Mouse (Mus musculus): ENCODE measurements around the gene Ubtd2.

Gene Ubtd2

DNA sequence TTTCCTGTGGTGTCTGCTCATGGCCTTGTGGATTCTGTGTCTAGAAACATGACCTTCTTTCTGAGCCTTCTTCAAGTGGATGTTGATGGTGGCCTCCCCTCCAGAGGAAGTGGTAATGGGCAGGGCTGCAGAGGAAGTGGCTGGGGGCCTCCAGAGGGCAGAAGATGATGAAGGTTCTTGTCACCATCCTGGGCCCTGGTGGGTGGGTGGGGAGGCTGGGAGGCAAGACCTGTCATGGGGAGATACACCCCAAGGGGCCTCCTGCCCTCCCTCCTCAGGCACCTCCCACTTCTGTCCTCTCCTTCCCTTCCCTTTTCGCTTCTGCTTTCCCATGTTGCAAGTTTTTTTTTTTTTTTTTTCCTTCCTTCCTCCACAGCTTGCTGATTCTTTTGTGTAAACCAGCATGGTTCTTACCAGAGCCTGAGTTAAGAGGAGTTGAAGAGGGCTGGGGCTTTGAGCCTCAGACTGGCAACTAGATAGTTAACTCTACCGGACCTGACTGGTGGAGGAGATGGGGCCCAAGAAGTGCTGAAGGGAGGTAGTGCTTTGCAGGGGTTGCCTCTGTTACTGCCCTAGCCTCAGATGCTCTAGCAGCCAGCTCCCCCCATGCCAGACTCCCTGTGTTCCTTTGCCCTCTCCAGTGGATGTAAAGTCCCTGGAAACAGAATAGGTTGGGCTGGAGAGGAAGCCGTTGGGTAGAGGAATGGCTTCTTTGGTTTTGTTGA is 87.7 kb downstream of the Ubtd2 start:
- CTCF ChIA-PET = interaction anchor here (0.6 to 1.3 kb wide), 6 partner anchors 9 to 416 kb away, joined by 3 to 9 read pairs (median 4); no protein-coding TSS in a partner anchor

DNA sequence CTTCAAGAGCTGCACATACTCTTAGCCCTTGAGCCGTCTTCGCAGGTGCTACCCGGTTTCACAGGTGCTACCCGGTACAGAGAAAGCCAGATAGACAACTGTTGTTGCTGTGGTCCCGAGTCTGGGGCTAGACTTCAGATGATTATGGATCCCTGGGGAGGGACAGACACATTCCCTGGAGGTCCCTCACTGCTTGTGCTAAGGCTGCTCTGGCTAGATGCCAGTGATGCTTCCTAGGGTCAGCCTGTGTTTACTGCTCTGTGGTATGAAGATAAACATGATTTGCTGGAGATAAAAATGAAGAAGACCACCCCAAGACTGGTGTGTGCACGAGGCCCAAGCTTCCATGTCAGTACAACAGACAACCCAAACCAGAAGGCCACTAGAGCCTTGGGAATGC is 88.9 kb downstream of the Ubtd2 start:
- CTCF ChIA-PET = interaction anchor here (0.6 kb wide), 1 partner anchor 18 kb away, joined by 4 read pairs; no protein-coding TSS in a partner anchor

DNA sequence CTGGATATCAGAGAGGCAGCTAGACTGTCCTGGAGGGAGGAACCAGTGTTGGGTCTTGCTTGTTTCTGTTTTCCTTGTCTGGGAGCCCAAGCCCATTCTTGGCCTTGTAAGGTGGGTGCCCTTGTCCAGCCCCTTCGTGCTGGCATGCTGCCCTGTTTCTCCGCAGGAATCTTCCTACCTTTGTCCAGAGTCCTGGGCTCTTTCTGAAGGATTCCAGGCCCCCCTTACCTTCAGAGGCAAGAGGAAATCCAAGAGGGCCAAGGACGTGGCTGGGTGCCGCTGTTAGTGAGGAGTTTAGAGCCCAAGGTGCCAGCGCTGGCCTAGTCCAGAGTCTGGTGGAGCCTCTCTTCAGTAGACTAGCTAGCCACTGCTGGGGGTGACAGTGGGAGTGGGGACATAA is 89.3 kb downstream of the Ubtd2 start:
- CTCF ChIA-PET = no interaction called here

DNA sequence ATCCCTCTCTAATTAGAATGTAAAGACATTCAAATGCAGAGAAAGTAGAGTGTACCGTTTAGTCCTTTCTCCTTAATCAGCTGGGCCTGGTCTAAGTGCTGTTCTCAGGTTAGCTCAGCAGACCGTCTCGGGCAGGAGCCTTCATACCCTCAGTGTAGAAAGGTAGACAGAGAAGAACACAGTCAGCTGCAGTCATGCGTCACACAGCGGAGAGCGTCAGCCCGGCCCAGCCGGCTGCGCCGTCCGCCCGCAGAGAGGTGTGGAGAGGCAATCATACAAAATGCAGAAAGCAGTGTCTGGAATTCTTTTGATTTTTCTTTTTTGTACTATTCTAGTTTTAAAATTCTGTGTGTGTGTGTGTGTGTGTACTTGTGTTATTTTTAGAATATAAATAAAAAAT is 90.4 kb downstream of the Ubtd2 start:
- CTCF ChIA-PET = no interaction called here

DNA sequence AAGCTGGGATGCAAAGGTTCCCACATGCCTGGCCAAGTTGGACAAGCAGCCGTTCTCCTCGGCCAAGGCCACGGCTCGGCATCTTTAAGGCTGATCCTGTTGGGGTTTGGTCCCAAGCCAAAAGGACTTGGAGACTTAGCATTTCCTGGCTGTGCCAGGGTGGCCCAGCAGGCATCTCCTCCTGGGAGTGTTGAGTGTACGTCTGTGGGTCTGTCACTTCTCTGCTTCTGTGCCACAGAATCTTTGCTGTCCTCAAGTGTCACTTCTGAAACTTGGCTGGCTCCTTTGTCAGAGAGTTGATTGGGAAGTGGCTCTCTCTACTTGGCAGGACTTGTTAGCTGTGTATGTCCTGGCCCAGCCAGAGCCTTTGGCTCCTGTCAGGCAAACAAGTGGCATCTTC is 91.3 kb downstream of the Ubtd2 start:
- CTCF ChIA-PET = interaction anchor here (0.6 kb wide), 1 partner anchor 9 kb away, joined by 4 read pairs; no protein-coding TSS in a partner anchor

DNA sequence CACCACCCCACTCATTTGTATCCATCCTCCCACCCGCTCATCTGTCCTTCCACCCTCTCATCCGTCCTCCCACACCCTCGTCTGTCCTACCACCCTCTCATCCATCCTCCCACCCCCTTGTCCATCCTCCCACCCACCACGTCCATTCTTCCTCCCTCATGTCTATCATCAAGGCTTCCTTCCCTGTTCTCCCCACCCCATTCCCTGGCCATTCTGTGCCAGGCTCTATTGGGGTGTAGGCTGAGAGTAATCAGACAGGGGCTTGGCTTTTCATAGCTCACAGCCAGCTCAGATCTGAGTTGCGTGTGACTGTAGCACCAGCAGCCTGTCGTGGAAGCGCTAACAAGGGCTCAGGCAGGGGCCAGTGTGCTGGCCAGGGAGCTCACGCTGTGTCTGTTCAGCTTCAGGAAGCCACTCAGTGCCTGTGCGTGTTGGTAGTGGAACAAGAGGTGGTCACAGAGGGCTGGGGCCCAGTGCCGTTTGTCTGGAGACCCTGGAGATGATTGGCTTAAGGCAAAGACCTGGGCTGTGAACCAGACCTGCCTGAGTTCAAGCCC is 92.3 kb downstream of the Ubtd2 start:
- CTCF ChIA-PET = no interaction called here

DNA sequence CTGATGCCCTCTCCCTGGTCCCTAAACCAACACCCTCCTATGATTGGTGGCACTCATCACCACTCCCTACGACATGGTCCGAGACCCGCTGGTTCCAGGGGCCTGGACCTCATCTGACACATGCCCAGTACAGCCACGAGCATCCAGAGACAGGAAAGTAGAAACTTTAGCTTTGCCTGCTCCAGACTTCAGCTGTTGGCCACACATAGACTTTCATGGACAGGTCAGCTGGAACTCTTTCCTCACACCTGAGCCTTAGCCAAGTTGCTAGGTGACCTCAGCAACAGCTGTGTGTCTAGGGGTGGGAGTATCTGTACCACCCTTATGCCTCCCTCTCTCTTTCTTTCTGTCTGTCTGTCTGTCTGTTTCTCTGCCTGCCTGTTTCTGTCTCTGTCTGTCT is 93.1 kb downstream of the Ubtd2 start:
- CTCF ChIA-PET = interaction anchor here (0.9 kb wide), 1 partner anchor 9 kb away, joined by 5 read pairs; no protein-coding TSS in a partner anchor

DNA sequence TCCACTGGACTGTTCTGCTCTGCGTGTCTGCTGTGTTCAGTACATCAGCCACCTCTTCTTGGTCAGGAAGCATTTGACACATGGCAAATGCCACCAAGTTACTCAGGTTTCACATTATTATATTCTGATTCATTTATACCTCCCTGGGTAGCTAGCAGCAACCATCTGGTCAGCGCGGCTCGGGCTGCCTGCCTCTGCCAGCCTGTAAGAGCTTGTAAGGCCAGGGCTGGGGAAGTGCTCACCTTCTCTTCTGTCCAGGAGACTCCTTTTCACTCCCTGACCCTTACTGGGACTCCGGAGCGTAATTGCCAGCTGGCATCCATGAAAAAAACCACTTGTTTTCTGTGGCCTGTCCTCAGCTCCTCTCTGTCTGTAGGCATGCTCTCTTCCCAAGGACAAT is 94.1 kb downstream of the Ubtd2 start:
- CTCF ChIA-PET = interaction anchor here (0.6 to 0.9 kb wide), 2 partner anchors 8 to 55 kb away, joined by 3 to 5 read pairs; no protein-coding TSS in a partner anchor

DNA sequence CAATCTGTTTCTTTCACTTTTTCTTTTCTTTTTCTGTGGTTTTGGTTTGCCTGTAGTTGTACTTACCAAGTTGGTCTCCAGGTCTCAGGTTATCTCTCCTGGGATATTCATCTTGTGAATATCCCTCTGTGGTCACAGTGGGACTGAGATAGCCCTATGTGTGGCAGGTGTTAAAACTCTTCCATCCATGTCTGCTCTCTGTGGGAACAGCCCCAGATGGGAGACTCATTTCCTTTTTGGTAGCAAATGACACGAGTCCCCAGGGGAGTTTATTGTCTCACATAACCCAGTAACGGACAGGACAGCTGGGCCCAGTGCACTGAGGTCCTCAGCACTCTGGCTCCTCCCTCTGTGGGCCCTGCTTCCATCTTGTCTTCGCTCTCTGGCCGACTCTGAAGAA is 94.9 kb downstream of the Ubtd2 start:
- CTCF ChIA-PET = no interaction called here

DNA sequence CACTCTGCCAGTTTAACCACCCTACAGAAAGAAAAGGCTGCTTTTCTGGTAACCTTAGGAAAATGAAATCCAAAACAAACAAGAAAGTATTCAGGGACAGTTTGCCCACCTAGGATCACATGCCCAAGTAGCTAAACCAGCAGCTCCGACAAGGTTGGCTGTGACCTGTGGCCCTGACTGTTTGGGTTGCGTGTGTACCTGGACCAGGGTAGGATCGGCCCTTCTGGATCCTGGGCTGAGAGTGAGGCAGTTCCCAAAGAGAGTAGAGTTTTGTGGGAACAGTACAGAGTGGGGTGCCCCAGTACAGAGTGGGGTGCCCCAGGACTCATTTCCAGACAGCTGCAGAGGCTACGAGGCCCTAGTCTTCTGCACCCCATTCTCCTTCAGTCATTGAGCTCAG is 95.9 kb downstream of the Ubtd2 start:
- CTCF ChIA-PET = no interaction called here

DNA sequence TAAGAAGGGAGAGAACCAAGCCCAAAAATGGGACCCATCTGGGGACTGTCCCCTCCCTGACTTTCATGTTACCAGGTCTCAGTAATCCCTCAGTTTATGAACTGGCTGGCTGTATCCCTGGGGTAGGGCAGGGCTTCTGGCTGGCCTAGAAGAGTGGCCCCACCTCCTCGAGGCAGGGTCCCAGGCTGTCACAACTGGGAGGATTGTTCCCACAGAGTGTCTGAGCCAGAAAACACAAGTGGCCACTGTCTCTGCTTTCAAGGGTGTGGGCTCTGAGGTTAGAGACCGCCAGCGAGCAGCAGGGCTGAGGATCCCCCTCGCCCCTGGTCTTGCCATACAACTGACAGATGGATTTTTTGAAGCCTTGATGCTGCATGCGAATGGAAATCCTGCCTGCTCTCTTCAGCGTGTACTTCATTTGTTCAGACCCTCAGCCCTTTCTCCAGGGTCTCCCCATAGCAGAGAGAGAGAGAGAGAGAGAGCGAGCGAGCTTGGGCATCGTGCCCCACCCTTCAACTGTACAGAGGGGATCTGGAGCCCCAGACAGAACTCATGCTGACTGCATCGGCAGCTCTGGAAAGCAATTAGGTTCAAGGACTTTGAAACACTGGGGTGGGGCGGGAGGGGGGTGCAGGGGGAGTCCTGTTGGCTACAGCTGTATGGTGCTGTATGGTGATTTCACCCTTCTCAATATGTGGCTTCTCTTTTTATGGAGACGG is 96.6 kb downstream of the Ubtd2 start:
- CTCF ChIA-PET = no interaction called here

DNA sequence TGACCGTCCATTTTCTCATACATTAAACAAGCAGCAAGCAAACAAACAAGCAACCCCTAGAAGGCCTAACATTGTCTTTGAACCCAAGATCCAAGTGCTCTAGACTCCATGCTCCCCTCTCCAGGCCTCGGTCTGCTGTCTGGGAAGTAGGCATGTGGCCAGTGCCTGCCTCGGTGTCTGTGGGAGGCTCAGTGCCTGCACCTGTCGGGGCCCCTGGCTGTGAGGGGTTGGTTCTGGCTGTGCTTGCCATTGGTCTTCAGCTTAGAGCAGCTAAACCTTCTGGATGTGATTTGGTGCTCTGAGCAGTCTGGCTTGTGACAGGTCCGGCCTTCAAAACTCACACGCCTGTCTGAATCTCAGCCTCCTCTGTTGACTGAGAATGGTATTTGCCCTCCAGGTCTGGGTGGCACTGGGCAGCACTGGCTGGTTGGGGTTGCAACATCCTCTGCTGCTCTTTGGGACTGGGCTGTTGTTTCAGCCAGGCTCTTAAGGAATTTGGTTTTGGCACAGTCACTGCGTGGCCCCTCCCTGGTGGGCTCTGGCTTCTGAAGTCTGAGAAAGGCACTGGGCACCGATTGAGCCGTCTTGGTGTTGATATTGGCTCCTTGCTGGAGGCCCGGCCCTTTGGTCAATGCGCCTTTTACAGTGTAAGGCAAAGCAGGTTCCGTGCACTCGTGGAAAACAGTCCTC is 97.4 kb downstream of the Ubtd2 start:
- CTCF ChIA-PET = no interaction called here

DNA sequence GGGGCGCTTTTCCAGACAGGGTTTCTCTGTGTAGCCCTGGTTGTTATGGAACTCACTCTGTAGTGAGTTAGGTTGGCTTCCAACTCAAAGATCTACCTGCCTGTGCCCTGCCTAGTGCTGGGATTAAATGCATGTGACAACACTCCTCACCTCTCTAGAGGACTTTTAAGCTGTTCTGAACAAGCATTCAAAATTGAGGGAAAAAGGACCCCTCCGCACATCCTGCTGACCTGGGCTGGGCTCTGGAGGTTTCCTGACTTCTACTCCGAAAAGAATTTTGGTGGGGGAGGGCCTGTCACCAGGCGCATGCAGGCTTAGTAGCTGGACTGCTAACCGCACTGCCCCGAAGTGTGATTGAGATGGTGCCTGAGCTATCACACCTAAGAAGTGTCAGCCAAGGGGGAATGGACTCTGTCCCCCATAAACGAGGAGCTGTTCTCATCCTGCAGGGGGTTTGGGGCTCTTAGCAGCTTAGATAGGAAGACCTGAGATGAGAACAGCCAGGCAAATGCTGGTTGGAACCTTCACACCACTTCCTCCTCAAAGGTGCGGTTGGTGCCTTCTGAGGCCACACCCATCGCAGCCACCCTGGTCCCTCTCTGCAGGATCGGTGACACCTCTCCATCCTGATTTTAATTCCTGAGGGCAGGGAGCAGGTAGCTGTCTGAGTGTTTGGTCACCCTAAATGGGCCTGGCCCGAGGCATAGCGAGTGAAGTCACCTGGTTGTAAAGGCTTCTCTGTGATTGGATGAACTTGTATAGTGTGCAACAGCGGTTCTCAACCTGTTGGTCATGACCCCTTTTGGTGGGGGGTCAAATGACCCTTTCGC is 98.4 kb downstream of the Ubtd2 start:
- CTCF ChIA-PET = interaction anchor here (0.6 kb wide), 1 partner anchor 167 kb away, joined by 3 read pairs; no protein-coding TSS in a partner anchor

DNA sequence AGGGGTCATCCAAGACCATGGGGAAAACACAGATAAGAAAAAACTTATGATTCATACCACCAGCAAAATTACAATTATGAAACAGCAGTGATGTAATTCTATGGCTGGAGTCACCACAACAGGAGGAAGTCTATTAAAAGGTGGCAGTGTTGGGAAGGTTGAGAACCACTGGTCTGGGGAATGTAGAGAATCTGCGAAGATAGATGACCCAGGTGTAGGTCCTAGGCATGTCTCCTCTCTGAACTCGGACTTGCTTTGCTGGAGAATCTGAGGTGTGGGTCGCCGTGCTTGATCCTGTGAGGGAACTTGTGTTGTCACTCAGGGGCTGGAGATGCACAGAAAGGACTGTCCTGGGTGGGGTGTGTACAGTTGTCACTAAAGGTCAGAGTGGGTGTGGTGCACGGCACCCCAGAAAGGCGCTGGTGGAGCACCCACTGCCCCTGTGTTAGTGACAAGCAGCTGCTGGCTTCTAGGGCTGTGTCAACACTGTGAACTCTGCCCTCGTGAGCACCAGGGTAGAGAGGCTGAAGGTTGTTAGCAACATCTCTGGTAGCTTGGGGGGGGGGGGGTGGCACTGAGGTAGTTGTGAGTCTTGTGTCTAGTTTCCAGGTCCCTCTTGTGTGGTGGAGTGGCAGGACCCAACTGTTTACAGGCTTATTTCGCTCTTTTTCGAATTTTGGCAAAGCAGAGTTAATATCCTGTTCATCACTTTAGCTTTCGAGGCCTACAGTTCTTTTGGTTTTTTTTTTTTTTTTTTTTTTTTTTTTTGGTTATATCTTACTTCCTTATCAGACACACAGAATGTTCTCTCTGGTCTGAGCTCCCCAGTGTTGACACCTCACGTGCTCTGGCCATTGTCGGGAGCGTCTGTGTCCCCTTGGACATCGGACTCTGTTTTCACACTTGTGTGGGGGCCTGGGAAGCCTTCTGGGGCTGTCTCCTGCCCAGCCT is 99.2 kb downstream of the Ubtd2 start:
- CTCF ChIA-PET = interaction anchor here (0.6 to 0.7 kb wide), 2 partner anchors 32 to 145 kb away, joined by 5 to 9 read pairs; no protein-coding TSS in a partner anchor

DNA sequence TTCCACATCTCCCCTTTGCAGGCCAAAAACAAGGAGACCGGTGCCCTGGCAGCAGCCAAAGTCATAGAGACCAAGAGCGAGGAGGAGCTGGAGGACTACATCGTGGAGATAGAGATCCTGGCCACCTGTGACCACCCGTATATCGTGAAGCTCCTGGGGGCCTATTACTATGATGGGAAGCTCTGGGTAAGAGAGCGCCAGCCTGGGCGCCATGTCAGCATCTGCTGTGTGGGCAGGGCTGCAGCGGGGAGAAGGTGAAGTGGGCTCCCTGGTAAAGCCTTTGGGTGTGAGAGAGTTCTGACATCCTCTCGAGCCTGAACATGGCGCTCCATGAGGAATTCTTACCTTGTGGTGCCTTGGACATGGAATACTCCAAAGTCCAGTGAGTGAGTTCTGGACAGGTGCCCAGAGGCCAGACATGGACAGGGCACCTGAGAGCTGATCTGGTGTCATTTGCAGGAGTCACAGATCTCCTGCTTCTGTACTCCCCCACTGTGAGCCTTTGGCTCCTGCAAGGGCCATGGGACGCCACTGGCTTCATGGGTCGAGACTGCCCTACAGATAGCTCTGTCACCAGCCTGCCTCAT is 100.0 kb downstream of the Ubtd2 start:
- CTCF ChIA-PET = interaction anchor here (0.6 to 0.7 kb wide), 3 partner anchors 9 to 31 kb away, joined by 4 to 9 read pairs (median 5); no protein-coding TSS in a partner anchor

DNA sequence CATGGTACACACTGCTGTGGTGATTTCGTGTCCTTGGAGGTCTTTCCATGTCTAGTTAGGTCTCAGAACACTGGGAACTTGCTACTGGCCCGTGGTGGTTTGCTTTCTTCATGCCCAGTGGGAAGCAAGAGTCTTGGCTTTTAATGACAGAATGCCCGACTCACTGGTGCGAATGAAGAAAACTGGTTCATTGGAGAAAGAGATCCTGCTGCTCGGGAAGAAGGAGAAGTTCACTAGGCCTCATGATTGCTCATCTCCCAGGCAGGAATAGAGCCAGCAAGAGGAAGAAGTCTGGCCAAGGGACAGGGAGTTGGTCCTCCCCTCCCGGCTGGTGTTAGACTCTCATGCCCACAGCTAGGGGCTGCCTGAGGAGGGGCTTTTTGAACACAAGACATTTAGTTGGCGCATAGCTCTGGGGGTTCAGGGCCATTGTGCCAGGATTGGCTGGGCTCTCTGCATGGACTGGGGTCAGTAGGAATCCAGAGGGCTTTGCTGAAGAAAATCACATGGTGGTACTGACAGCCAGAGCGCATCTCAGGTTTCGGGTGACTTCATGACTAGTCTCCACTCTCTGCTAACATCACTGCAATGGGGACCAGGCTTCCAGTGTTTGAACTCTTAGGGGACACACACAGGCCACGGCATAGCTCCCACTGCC is 101.3 kb downstream of the Ubtd2 start:
- CTCF ChIA-PET = interaction anchor here (0.7 kb wide), 1 partner anchor 128 kb away, joined by 3 read pairs; no protein-coding TSS in a partner anchor

DNA sequence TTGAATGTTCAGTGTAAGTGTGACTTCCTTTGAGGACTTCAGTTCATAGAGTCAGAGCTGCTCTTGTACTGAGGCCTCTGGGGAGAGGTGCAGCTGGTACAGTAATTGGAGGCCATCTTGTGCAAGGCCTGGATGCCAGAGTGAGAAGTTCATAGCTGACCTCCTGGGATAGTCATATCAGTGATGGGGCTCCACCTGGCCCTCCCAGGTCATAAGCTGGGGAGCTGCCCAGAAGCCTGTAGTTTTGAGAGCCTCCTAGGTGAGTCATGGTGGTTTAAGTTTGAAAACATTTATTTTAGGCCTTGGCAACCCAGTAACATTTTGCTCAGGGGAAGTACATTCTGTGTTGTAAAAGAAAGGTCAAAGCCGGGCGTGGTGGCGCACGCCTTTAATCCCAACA is 102.9 kb downstream of the Ubtd2 start:
- CTCF ChIA-PET = interaction anchor here (1.1 kb wide), 1 partner anchor 9 kb away, joined by 5 read pairs; no protein-coding TSS in a partner anchor

DNA sequence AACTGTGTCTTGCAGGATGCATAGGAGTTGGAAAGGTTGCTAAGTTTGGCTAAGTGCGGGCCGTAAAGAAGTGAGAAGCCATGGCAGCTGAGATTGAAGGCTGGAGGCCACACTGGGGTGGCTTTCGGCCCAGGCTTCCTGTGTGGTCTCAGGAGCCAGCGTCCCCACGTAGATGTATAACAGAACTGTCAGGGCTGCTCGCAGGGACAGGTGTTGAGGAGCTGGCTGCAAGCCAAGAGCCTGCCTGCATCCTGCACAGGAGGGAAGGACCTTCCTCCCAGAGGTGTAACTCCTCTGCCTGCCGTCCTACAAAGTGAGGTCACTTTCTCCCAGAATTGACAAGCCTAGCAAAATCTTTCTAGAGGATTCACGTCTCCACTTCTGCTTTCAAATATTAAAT is 103.5 kb downstream of the Ubtd2 start:
- CTCF ChIA-PET = no interaction called here

Measured in spleen, embryonic (tissue).